In genomic region chr15:80062821-80063220, GRCm38 (mm10) we compare ENCODE assay signal across 25 mouse cellular contexts. TPM values are rescaled to one million over a fixed set of nuclear protein-coding genes. Genes with fewer than 3 reads are reported as not detected.
A peak's percentile ranks its signal among the peaks of the same experiment; 100 is the strongest.
DNase-seq lines count a peak whose midpoint lies in the region; ATAC-seq and TF ChIP-seq lines count a peak whose summit lies in the region.
"Had no signal": no experiment of that assay in that cellular context is flagged by ENCODE, and none has a peak within 500 bp of the region (broad histone marks: within the 10 kb centered on the region; RNA-seq: fewer than 3 reads in every experiment).

No protein-coding gene starts in this region.

- TF ChIP-seq CTCF in C2C12 (IDR thresholded peaks at IDR 0.05; ENCODE audit: control insufficient read depth, insufficient read depth, insufficient read length) = no peak
- no peak for TF ChIP-seq CTCF in liver, postnatal 0 days (IDR thresholded peaks at IDR 0.05; ENCODE audit: low read depth)

- H3K79me2 ChIP-seq in C2C12 (ENCODE audit: control insufficient read depth, insufficient read depth) = no peaks in the 10 kb centered on the region

- no peak overlapping the region for H3K4me3 ChIP-seq in heart, embryonic 10.5 days
- no peak overlapping the region for H3K4me3 ChIP-seq in C2C12 (ENCODE audit: insufficient read depth, poor library complexity, severe bottlenecking)
- H3K4me3 ChIP-seq in liver, postnatal 0 days (ENCODE audit: low read depth, low read length) = no peak overlapping the region
- H3K4me3 ChIP-seq: erythroblast, embryonic 14.5 days; forebrain, embryonic 12.5 days; heart, embryonic 12.5 days; hindbrain, embryonic 12.5 days; limb, embryonic 12.5 days; myocyte had no signal

- H3K79me3 ChIP-seq in C2C12 (ENCODE audit: low read depth) = no peaks in the 10 kb centered on the region

- H3K27me3 ChIP-seq in heart, embryonic 10.5 days (ENCODE audit: insufficient read depth, poor library complexity, severe bottlenecking) = peaks cover 22% of the 10 kb centered on the region; the same call in 1 of the 2 replicates
- H3K27me3 ChIP-seq in C2C12 (ENCODE audit: control insufficient read depth, insufficient read depth, insufficient read length) = no peaks in the 10 kb centered on the region
- H3K27me3 ChIP-seq in liver, postnatal 0 days (ENCODE audit: insufficient read depth, low read length) = no peaks in the 10 kb centered on the region
- H3K27me3 ChIP-seq: heart, embryonic 12.5 days; hindbrain, embryonic 12.5 days; limb, embryonic 12.5 days had no signal

- no peak for ATAC-seq in liver, postnatal 0 days
- ATAC-seq: activated CD4-positive, CD25-positive, alpha-beta regulatory T cell, adult 4 months; midbrain, embryonic 16.5 days had no signal

- no peak overlapping the region for H3ac ChIP-seq in C2C12 (ENCODE audit: control insufficient read depth, insufficient read length, low read depth)

- peak overlapping the region; percentile 16; the same call in 1 of the 2 replicates for H3K27ac ChIP-seq in heart, embryonic 10.5 days
- H3K27ac ChIP-seq in liver, postnatal 0 days (ENCODE audit: low read depth) = no peak overlapping the region
- H3K27ac ChIP-seq: forebrain, embryonic 12.5 days; hindbrain, embryonic 12.5 days; kidney, postnatal 0 days; limb, embryonic 12.5 days had no signal

- no peak for DNase-seq in heart, embryonic 10.5 days (ENCODE audit: low spot score)
- DNase-seq in heart, postnatal 4 days = no peak
- peak; percentile 68 for DNase-seq in 3134 (ENCODE audit: extremely low read depth, insufficient read length, low spot score)
- DNase-seq in brain, adult 2 months (ENCODE audit: low read depth, low spot score) = peak; percentile 60
- no peak for DNase-seq in left cerebral cortex, adult 9 months (ENCODE audit: low spot score in 2 of 2)
- no peak for DNase-seq in liver, postnatal 0 days
- DNase-seq: adrenal gland, postnatal 14 days; cerebellum, adult 8-10 months; gastrocnemius, postnatal 14 days; heart, adult 11 months; heart, postnatal 10 days; kidney, adult 11 months; lung, adult 18-20 months; thymus, postnatal 14 days had no signal

- no peaks in the 10 kb centered on the region for H3K9me3 ChIP-seq in heart, embryonic 10.5 days
- H3K9me3 ChIP-seq in liver, postnatal 0 days (ENCODE audit: low read length) = no peaks in the 10 kb centered on the region
- H3K9me3 ChIP-seq: forebrain, embryonic 12.5 days; heart, embryonic 12.5 days; hindbrain, embryonic 12.5 days had no signal

- WGBS in heart, embryonic 10.5 days = 51% methylated on average over 5 of the region's 5 CpGs
- 66% methylated on average over 5 of the region's 5 CpGs for WGBS in liver, postnatal 0 days (ENCODE audit: insufficient replicate concordance)

- TF ChIP-seq EP300 in liver, postnatal 0 days (IDR thresholded peaks at IDR 0.05; ENCODE audit: low read depth) = no peak

- no peak overlapping the region; the same call in 1 of the 2 replicates for H3K9ac ChIP-seq in liver, postnatal 0 days (replicated peaks)
- H3K9ac ChIP-seq: forebrain, embryonic 12.5 days; heart, embryonic 12.5 days; hindbrain, embryonic 12.5 days; limb, embryonic 12.5 days had no signal

- no peak overlapping the region for H3K4me2 ChIP-seq in liver, postnatal 0 days (ENCODE audit: low read depth, low read length)
- H3K4me2 ChIP-seq: forebrain, embryonic 12.5 days; heart, embryonic 12.5 days; hindbrain, embryonic 12.5 days; limb, embryonic 12.5 days; liver, embryonic 11.5 days had no signal

- 0 out of 2 replicates have a peak, but pooled peaks cover 15% of the 10 kb centered on the region for H3K4me1 ChIP-seq in heart, embryonic 10.5 days
- H3K4me1 ChIP-seq in liver, postnatal 0 days (ENCODE audit: insufficient read depth) = peaks cover 2% of the 10 kb centered on the region; the same call in 1 of the 2 replicates
- H3K4me1 ChIP-seq: heart, embryonic 12.5 days had no signal

- H3K36me3 ChIP-seq in heart, embryonic 10.5 days = no peaks in the 10 kb centered on the region
- no peaks in the 10 kb centered on the region for H3K36me3 ChIP-seq in C2C12 (ENCODE audit: control insufficient read depth, insufficient read depth)
- no peaks in the 10 kb centered on the region for H3K36me3 ChIP-seq in liver, postnatal 0 days (replicated peaks; ENCODE audit: insufficient read depth, low read length)
- H3K36me3 ChIP-seq: forebrain, embryonic 12.5 days; heart, embryonic 12.5 days; hindbrain, embryonic 12.5 days; limb, embryonic 12.5 days had no signal

TF ChIP-seq in C2C12, 6 proteins besides CTCF, POLR2A, EP300 and RAD21:
- TF ChIP-seq MYOD1 (IDR thresholded peaks at IDR 0.05; ENCODE audit: control insufficient read depth, insufficient read length, low read depth) = no peak
- peak; percentile 8 for TF ChIP-seq USF1 (IDR thresholded peaks at IDR 0.05; ENCODE audit: low read depth)
TF ChIP-seq in C2C12: peak in this region for 1.

RNA-seq across cellular contexts. Expression of gene Syngr1, which starts 28.3 kb away (rescaled TPM):
- polyA plus RNA-seq in heart, embryonic 10.5 days (2016; fragmentation: Nextera tagmentation; extraction: Ambion mirVana) = 6.7 and 11.6 TPM in 2 replicates
- total RNA-seq in heart, postnatal 4 days (2021) = 10 to 100 TPM; 73.4 to 86.0 TPM
- polyA plus RNA-seq in C2C12 (2012; fragmentation: generic; extraction: Trizol) = 7.9 TPM
- polyA plus RNA-seq in liver, postnatal 0 days (2015; fragmentation: Nextera tagmentation; extraction: Ambion mirVana) = 10.3 and 10.4 TPM in 2 replicates

RNA-seq across cellular contexts. Expression of gene Rpl3, which starts 28.8 kb away (rescaled TPM):
- polyA plus RNA-seq in heart, embryonic 10.5 days (2016; fragmentation: Nextera tagmentation; extraction: Ambion mirVana) = 770 and 980 TPM in 2 replicates
- total RNA-seq in heart, postnatal 4 days (2021) = 100 to 1,000 TPM; 591 to 607 TPM
- polyA plus RNA-seq in C2C12 (2012; fragmentation: generic; extraction: Trizol) = 1,181 TPM
- polyA plus RNA-seq in liver, postnatal 0 days (2015; fragmentation: Nextera tagmentation; extraction: Ambion mirVana) = 394 and 407 TPM in 2 replicates

RNA-seq across cellular contexts. Expression of gene Pdgfb, which starts 48.0 kb away (rescaled TPM):
- polyA plus RNA-seq in heart, embryonic 10.5 days (2016; fragmentation: Nextera tagmentation; extraction: Ambion mirVana) = 0.95 and 1.9 TPM in 2 replicates
- 10 to 100 TPM; 46.4 to 50.7 TPM for total RNA-seq in heart, postnatal 4 days (2021)
- 27.2 TPM for polyA plus RNA-seq in C2C12 (2012; fragmentation: generic; extraction: Trizol)
- 0.77 and 0.85 TPM in 2 replicates for polyA plus RNA-seq in liver, postnatal 0 days (2015; fragmentation: Nextera tagmentation; extraction: Ambion mirVana)

Comparison
In these comparisons a context has a peak if more than half of its experiments do, and no peak if none do; other contexts are left out.
1. DNase-seq: peak in 3134 (single experiment) and brain, adult 2 months (single experiment); none in heart, embryonic 10.5 days (single experiment), heart, postnatal 4 days (single experiment), left cerebral cortex, adult 9 months (0 of 2) and liver, postnatal 0 days (single experiment).